Mouse (Mus musculus): ENCODE data around the gene Ablim1.

GRCm38 (mm10) chr19:57335135-57335534 lies 20.4 kb upstream of the Ablim1 start:
- TF ChIP-seq CTCF (IDR thresholded peaks at IDR 0.05; ENCODE audit: borderline replicate concordance, insufficient read depth, low read depth, low read length) = no peak
- no peak for TF ChIP-seq POLR2A (IDR thresholded peaks at IDR 0.05; ENCODE audit: borderline replicate concordance, insufficient read depth, low read length)

Data from cerebellum, adult 2 months (tissue).